Mouse (Mus musculus) erythroblast, embryonic 14.5 days (primary cell): ENCODE measurements around the gene Atp13a3.

Experiments used
- GATA1 ChIP-seq: IDR thresholded peaks from 2 replicates; pipeline ENCODE4 v1.6.1; 2012; ENCODE audit warnings: low read length, inconsistent platforms, mixed read lengths
- TAL1 ChIP-seq: IDR thresholded peaks from 3 replicates; pipeline ENCODE4 v1.6.1; 2012; ENCODE audit warnings: low read length, inconsistent platforms, mixed read lengths

GRCm38 (mm10) chr16:30302686-30303085 lies 103.1 kb downstream of the Atp13a3 start:
- TF ChIP-seq GATA1: no peak
- TF ChIP-seq TAL1: no peak
